Mouse (Mus musculus): ENCODE results near the gene Spon1.

Gene Spon1

GRCm38 (mm10) chr7:113841521-113841920, 75.7 kb downstream of the Spon1 start:
- DNase-seq (ENCODE audit: low spot score in 2 of 2) = no peak

GRCm38 (mm10) chr7:113843150-113843549, 77.4 kb downstream of the Spon1 start:
- DNase-seq (ENCODE audit: low spot score in 2 of 2) = no peak

GRCm38 (mm10) chr7:113845191-113845590, 79.4 kb downstream of the Spon1 start:
- DNase-seq (ENCODE audit: low spot score in 2 of 2) = no peak

- no peak for DNase-seq (ENCODE audit: low spot score in 2 of 2)
Observed at GRCm38 (mm10) chr7:113846553-113846952, 80.8 kb downstream of the Spon1 start.

- no peak for DNase-seq (ENCODE audit: low spot score in 2 of 2)
Observed at GRCm38 (mm10) chr7:113847041-113847819, 81.4 kb downstream of the Spon1 start.

- DNase-seq (ENCODE audit: low spot score in 2 of 2) = no peak
Observed at GRCm38 (mm10) chr7:113850389-113850788, 84.6 kb downstream of the Spon1 start.

GRCm38 (mm10) chr7:113855396-113855795, 89.6 kb downstream of the Spon1 start:
- DNase-seq (ENCODE audit: low spot score in 2 of 2) = no peak

GRCm38 (mm10) chr7:113856067-113856466, 90.3 kb downstream of the Spon1 start:
- no peak for DNase-seq (ENCODE audit: low spot score in 2 of 2)

GRCm38 (mm10) chr7:113859480-113859881, 93.7 kb downstream of the Spon1 start:
- DNase-seq (ENCODE audit: low spot score in 2 of 2) = no peak

GRCm38 (mm10) chr7:113861964-113862363, 96.2 kb downstream of the Spon1 start:
- DNase-seq (ENCODE audit: low spot score in 2 of 2) = no peak

- DNase-seq (ENCODE audit: low spot score in 2 of 2) = no peak
Observed at GRCm38 (mm10) chr7:113872846-113873245, 107.0 kb downstream of the Spon1 start.

GRCm38 (mm10) chr7:113877451-113877850, 111.7 kb downstream of the Spon1 start:
- DNase-seq (ENCODE audit: low spot score in 2 of 2) = no peak

- no peak for DNase-seq (ENCODE audit: low spot score in 2 of 2)
Observed at GRCm38 (mm10) chr7:113877926-113878325, 112.1 kb downstream of the Spon1 start.

GRCm38 (mm10) chr7:113879085-113879501, 113.3 kb downstream of the Spon1 start:
- no peak for DNase-seq (ENCODE audit: low spot score in 2 of 2)

- no peak for DNase-seq (ENCODE audit: low spot score in 2 of 2)
Observed at GRCm38 (mm10) chr7:113880021-113880420, 114.2 kb downstream of the Spon1 start.

GRCm38 (mm10) chr7:113890782-113891181, 125.0 kb downstream of the Spon1 start:
- DNase-seq (ENCODE audit: low spot score in 2 of 2) = no peak

- no peak for DNase-seq (ENCODE audit: low spot score in 2 of 2)
Observed at GRCm38 (mm10) chr7:113891491-113891890, 125.7 kb downstream of the Spon1 start.

GRCm38 (mm10) chr7:113893944-113894662, 128.3 kb downstream of the Spon1 start:
- no peak for DNase-seq (ENCODE audit: low spot score in 2 of 2)

- no peak for DNase-seq (ENCODE audit: low spot score in 2 of 2)
Observed at GRCm38 (mm10) chr7:113895266-113895665, 129.5 kb downstream of the Spon1 start.

- DNase-seq (ENCODE audit: low spot score in 2 of 2) = no peak
Observed at GRCm38 (mm10) chr7:113898388-113898787, 132.6 kb downstream of the Spon1 start.

GRCm38 (mm10) chr7:113901511-113901910, 135.7 kb downstream of the Spon1 start:
- DNase-seq (ENCODE audit: low spot score in 2 of 2) = no peak

- no peak for DNase-seq (ENCODE audit: low spot score in 2 of 2)
Observed at GRCm38 (mm10) chr7:113901941-113902515, 136.2 kb downstream of the Spon1 start.
